Mouse (Mus musculus) midbrain, embryonic 12.5 days (tissue): ENCODE measurements around the gene Smn1. TPM values are rescaled to one million over a fixed set of nuclear protein-coding genes. Genes with fewer than 3 reads are reported as not detected.
"Not testable (repeated sequence)": the region's sequence is repeated elsewhere in the genome, so short reads cannot be mapped to it uniquely, and the experiment has no call there.

Experiments
- ATAC-seq: fragments of 200-750 bp; cut with Nextera tagmentation; 2 replicates; pipeline ENCODE4 v1.8.0; 2017; ENCODE audit warnings: low read depth, moderate TSS enrichment, moderate library complexity; ENCODE audit not compliant: low FRiP score
- H3K27ac ChIP-seq: fragments of 300-500 bp; sonication (generic); replicated peaks from 2 replicates; pipeline ENCODE4 v1.5.1; 2016; ENCODE audit warnings: mild to moderate bottlenecking
- H3K27me3 ChIP-seq: fragments of 300-500 bp; sonication (generic); 2 replicates; pipeline ENCODE4 v1.6.1; 2016; ENCODE audit warnings: mild to moderate bottlenecking
- H3K36me3 ChIP-seq: fragments of 300-500 bp; sonication (generic); 2 replicates; pipeline ENCODE4 v1.6.1; 2016
- H3K4me1 ChIP-seq: fragments of 300-500 bp; sonication (generic); 2 replicates; pipeline ENCODE4 v1.6.1; 2016
- H3K4me2 ChIP-seq: fragments of 300-500 bp; sonication (generic); replicated peaks from 2 replicates; pipeline ENCODE4 v1.6.1; 2016; ENCODE audit warnings: mild to moderate bottlenecking, moderate library complexity
- H3K4me3 ChIP-seq: fragments of 300-500 bp; sonication (generic); 2 replicates; pipeline ENCODE4 v1.5.1; 2016; ENCODE audit warnings: mild to moderate bottlenecking
- H3K9ac ChIP-seq: fragments of 300-500 bp; sonication (generic); replicated peaks from 2 replicates; pipeline ENCODE4 v1.6.1; 2016; ENCODE audit warnings: mild to moderate bottlenecking, moderate library complexity
- H3K9me3 ChIP-seq: fragments of 300-500 bp; sonication (generic); 2 replicates; pipeline ENCODE4 v1.6.1; 2016; ENCODE audit warnings: mild to moderate bottlenecking
- WGBS: fragments of 180-500 bp; shearing (Covaris S2); methylation state at CpG from one replicate; pipeline ENCODE4 v1.1.7; 2016; 5-methylcytosine and 5-hydroxymethylcytosine counted together
- polyA plus RNA-seq: library from polyadenylated mRNA; unstranded; fragments of >200 nt; fragmentation: Nextera tagmentation; extraction: Ambion mirVana; gene quantifications from 2 replicates; pipeline ENCODE4 v1.2.1, GENCODE M21; 2016

The Smn1 gene
- polyA plus RNA-seq, 1 experiment from 2014 or later: 65.1 TPM

DNA sequence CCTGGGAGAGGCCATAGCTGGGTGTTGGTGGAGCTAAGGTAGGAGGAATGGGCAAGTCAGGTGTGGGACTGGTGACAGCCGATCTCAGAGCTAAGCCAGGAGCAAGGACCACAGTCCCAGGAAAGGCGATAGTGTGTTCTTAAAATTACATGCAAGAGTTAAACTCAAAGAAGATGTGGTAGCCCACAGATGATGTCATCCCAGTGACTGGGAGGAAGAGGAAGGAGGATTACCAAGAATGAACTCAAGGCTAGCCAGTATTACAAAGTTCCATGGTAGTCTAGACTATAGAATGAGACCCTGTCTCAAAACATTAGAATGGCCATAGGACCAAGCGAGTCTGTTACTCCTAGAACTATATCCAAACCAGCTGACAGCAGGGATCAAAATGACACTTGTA, 32.0 kb downstream of the Smn1 start:
- H3K27me3 ChIP-seq: no peaks in the 10 kb centered on the region
- H3K9ac ChIP-seq: no peak overlapping the region
- WGBS: 92% methylated on average over 3 of the region's 3 CpGs
- H3K36me3 ChIP-seq: no peaks in the 10 kb centered on the region
- H3K9me3 ChIP-seq: no peaks in the 10 kb centered on the region
- no peak for ATAC-seq
- no peak overlapping the region for H3K4me3 ChIP-seq
- no peaks in the 10 kb centered on the region for H3K4me1 ChIP-seq
- no peak overlapping the region for H3K4me2 ChIP-seq
- no peak overlapping the region for H3K27ac ChIP-seq

DNA sequence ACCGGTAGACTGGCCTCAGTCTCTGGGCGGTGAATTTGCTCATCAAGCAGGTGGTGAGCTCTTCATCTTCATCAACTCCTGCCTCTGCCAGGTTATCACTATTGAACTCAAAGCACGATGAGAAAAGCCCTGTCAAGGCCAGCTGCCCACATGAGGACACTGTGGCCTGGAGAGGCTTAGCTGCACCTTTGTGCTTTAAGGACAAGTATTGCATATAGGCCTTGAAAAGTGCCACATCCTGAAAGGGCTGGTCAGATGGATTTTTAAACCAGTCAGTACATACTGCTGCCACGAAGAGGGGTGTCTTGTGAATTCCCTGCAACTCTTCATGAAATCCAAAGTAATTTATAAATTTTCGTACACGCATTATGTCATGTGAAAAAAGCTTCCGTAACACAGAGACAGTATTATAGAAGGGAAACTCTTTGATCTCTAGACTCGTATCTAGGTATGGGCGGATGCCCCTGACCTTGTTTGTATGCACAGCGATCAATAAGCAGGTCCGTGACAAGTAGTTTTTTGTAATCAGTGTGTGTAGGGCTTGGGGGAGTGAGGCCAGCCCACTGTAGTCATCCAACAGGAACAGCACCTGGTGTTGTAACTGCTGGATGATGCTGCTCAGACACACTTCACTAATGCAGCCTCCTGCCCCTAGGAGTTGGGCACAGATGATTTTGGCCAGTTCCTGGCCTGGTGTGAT, 36.7 kb downstream of the Smn1 start:
- H3K4me1 ChIP-seq, H3K9me3 ChIP-seq, H3K4me2 ChIP-seq, H3K9ac ChIP-seq, H3K27ac ChIP-seq, H3K27me3 ChIP-seq, ATAC-seq, H3K4me3 ChIP-seq, H3K36me3 ChIP-seq: not testable (repeated sequence)
- WGBS: 90% methylated on average over 11 of the region's 11 CpGs

DNA sequence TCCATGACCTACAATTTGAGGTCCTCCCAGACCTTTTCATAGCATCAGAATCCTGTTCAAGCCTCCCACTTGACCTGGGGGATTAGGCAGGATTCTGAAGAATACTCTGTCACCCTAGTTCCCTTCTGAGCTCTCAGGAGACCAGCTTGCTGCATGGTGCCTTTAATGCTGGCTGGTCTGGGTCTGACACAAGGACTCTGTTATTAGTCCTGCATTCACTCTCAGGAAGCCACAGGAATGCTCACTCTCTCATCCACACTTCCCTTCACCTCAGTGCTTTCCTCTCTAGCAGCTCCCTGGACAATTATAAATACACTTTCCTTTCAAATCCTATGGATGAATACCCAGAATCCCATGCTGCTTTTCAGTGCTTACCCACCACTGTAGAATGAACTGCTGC, 37.8 kb downstream of the Smn1 start:
- H3K4me1 ChIP-seq, H3K4me2 ChIP-seq, H3K9me3 ChIP-seq, H3K36me3 ChIP-seq, H3K9ac ChIP-seq, H3K27me3 ChIP-seq, ATAC-seq, H3K4me3 ChIP-seq, H3K27ac ChIP-seq: not testable (repeated sequence)

DNA sequence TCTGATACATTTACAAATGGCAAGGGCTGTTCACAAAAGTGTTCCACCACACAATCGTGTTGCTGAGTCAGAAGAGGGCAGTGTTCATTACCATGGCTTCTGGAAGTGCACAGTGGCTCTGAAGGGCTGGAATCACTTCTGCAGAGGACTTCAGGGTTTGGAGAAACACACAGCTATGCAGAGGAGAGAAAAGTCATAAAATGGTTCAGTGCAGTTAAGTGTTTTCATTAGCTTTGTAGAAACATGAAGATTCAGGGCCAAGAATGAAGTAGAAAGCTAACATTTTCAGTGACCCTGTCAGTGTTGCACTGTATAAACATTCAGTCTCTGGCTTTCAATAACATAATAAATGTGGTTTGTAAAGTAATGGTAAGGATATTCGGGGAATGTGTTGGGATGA, 41.7 kb downstream of the Smn1 start:
- not testable (repeated sequence) for H3K4me1 ChIP-seq
- 73% methylated on average over 2 of the region's 2 CpGs for WGBS

DNA sequence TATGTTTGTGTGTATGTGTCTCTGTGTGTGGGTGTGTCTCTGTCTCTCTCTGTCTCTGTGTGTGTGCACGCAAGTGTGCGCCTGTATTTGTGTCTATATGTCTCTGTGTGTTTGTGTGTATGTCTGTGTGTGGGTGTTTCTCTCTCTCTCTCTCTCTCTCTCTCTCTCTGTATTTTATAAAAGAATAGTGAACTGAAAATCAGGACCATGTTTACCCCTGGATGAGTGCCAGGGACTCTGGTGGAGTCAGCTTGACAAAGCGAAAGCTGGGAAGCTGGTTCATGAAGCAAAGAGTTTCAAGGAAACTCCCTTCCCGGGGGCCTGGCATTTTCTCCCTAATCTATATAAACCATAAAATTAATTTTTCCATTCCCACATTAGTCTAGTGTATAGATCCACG, 49.7 kb downstream of the Smn1 start:
- 87% methylated on average over 4 of the region's 5 CpGs for WGBS
- H3K27me3 ChIP-seq, H3K4me2 ChIP-seq, H3K4me1 ChIP-seq, ATAC-seq, H3K36me3 ChIP-seq, H3K27ac ChIP-seq, H3K9ac ChIP-seq, H3K4me3 ChIP-seq, H3K9me3 ChIP-seq: not testable (repeated sequence)

More for the DNA sequence above, 41.7 kb downstream of the Smn1 start:
- H3K27me3 ChIP-seq, H3K36me3 ChIP-seq, H3K4me3 ChIP-seq, H3K27ac ChIP-seq, H3K9me3 ChIP-seq, H3K9ac ChIP-seq, H3K4me2 ChIP-seq, ATAC-seq: not testable (repeated sequence)

DNA sequence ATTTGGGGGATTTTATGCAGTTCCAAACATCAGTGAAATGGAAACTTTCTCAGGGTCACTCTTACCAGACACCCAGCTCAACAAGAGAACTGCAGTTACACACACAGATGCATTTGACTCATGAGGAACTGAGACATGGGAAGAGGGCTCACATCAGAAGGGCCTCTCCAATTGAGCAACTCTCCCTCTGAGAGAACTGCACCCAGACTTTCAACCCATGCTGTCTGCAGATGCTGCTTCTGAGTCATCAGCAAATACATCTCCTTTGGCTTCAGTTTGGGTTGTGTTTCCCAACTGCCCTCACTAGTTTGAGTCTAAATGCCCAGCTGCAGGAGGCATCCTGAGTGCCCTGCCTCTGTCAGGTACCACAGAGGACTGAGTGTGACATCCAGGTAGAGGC, 58.5 kb downstream of the Smn1 start:
- not testable (repeated sequence) for H3K9ac ChIP-seq, ATAC-seq, H3K4me3 ChIP-seq, H3K36me3 ChIP-seq, H3K27me3 ChIP-seq, H3K4me2 ChIP-seq, H3K9me3 ChIP-seq, H3K4me1 ChIP-seq, H3K27ac ChIP-seq

Other genes starting within 250 kb of the Smn1 start
- gene Cartpt, start 223.8 kb upstream of the Smn1 start, polyA plus RNA-seq: 33.1 and 37.3 TPM in 2 replicates
- 31.3 and 34.7 TPM in 2 replicates for gene Mccc2, start 109.2 kb upstream of the Smn1 start, polyA plus RNA-seq
- gene Bdp1, start 20.8 kb upstream of the Smn1 start, polyA plus RNA-seq: 32.5 and 32.6 TPM in 2 replicates
- 282 and 323 TPM in 2 replicates for gene Serf1, start 16.8 kb upstream of the Smn1 start, polyA plus RNA-seq
- gene Naip2, start 77.2 kb downstream of the Smn1 start, polyA plus RNA-seq: 0.34 TPM in 1 of 2 replicates, not detected in the other
- gene Naip5, start 121.5 kb downstream of the Smn1 start, polyA plus RNA-seq: 0.06 and 0.08 TPM in 2 replicates
- 0.07 and 0.10 TPM in 2 replicates for gene Naip6, start 192.8 kb downstream of the Smn1 start, polyA plus RNA-seq